Mouse (Mus musculus): ENCODE measurements around the gene Phc3. TPM values are rescaled to one million over a fixed set of nuclear protein-coding genes. Genes with fewer than 3 reads are reported as not detected.
A peak's percentile ranks its signal among the peaks of the same experiment; 100 is the strongest.

Gene Phc3
- polyA plus RNA-seq, 1 experiment from 2014 or later, result 7.4 TPM

DNA sequence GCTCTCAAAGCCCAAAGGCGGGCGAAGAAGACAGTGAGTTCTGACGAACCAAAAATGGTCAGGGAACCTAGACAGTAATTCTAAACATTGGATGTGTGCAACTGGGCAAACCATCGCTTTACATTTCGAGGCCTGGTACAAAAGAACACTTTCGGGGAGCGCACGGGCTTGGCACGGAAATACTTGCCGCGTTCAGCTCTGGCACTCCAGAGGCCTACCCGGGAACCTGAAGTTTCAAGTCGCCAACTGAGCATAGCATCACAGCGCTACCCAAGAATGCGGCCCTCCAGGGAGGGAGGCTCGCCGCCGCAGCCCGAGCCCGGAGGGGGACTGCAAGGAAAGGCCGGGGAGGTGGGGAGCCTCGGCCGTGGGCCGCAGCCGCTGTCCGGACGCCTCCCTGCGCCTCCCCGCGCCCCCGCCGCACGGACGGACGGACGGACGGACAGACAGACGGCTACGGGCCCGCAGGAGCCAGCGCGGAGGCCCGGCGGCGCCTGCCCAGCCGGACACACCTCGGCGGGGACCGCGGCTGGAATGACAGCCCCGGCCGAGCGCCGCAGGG is 603 bp downstream of the Phc3 start:
- Histone ChIP-seq H3K9ac (replicated peaks) (peak overlapping the region; percentile 88), H3K9me3 (no peaks in the 10 kb centered on the region), H3K36me3 (peaks cover 19% of the 10 kb centered on the region), H3K27ac (replicated peaks) (peak overlapping the region; percentile 93), H3K4me1 (peaks cover 14% of the 10 kb centered on the region), H3K4me2 (replicated peaks) (peak overlapping the region; percentile 56), H3K4me3 (peak overlapping the region; percentile 69), H3K27me3 (no peaks in the 10 kb centered on the region)
- peak; percentile 82 for ATAC-seq (replicated peaks)
- WGBS, result under 1% methylated on average over 54 of the region's 54 CpGs

- H3K27me3 ChIP-seq, result no peaks in the 10 kb centered on the region
- no peak overlapping the region for H3K9ac ChIP-seq (replicated peaks)
- no peak overlapping the region for H3K4me3 ChIP-seq
- ATAC-seq (replicated peaks), result no peak
- H3K4me1 ChIP-seq, result peaks cover 14% of the 10 kb centered on the region
- no peak overlapping the region for H3K27ac ChIP-seq (replicated peaks)
- WGBS, result 94% methylated on average over 13 of the region's 13 CpGs
- H3K36me3 ChIP-seq, result peaks cover 39% of the 10 kb centered on the region
- H3K4me2 ChIP-seq (replicated peaks), result no peak overlapping the region
- no peaks in the 10 kb centered on the region for H3K9me3 ChIP-seq
These were observed 3.6 kb downstream of the Phc3 start for GRCm38 (mm10) chr3:30965644-30966043.

- Histone ChIP-seq H3K9ac (replicated peaks) (no peak overlapping the region), H3K36me3 (peaks cover 52% of the 10 kb centered on the region)
- 76% methylated on average over 3 of the region's 3 CpGs for WGBS
These were observed 5.0 kb downstream of the Phc3 start for GRCm38 (mm10) chr3:30964216-30964615.

GRCm38 (mm10) chr3:30963100-30963499 is 6.1 kb downstream of the Phc3 start:
- peaks cover 11% of the 10 kb centered on the region for H3K4me1 ChIP-seq
- H3K4me3 ChIP-seq, result no peak overlapping the region
- WGBS, result 93% methylated on average over 4 of the region's 4 CpGs
- peaks cover 62% of the 10 kb centered on the region for H3K36me3 ChIP-seq
- no peak overlapping the region for H3K27ac ChIP-seq (replicated peaks)
- no peaks in the 10 kb centered on the region for H3K9me3 ChIP-seq
- no peak overlapping the region for H3K9ac ChIP-seq (replicated peaks)
- no peak for ATAC-seq (replicated peaks)
- H3K4me2 ChIP-seq (replicated peaks), result no peak overlapping the region
- no peaks in the 10 kb centered on the region for H3K27me3 ChIP-seq

More at GRCm38 (mm10) chr3:30964216-30964615, 5.0 kb downstream of the Phc3 start:
- H3K4me2 ChIP-seq (replicated peaks), result no peak overlapping the region
- no peak overlapping the region for H3K27ac ChIP-seq (replicated peaks)
- ATAC-seq (replicated peaks), result no peak
- H3K9me3 ChIP-seq, result no peaks in the 10 kb centered on the region
- H3K27me3 ChIP-seq, result no peaks in the 10 kb centered on the region
- no peak overlapping the region for H3K4me3 ChIP-seq
- H3K4me1 ChIP-seq, result peaks cover 13% of the 10 kb centered on the region

DNA sequence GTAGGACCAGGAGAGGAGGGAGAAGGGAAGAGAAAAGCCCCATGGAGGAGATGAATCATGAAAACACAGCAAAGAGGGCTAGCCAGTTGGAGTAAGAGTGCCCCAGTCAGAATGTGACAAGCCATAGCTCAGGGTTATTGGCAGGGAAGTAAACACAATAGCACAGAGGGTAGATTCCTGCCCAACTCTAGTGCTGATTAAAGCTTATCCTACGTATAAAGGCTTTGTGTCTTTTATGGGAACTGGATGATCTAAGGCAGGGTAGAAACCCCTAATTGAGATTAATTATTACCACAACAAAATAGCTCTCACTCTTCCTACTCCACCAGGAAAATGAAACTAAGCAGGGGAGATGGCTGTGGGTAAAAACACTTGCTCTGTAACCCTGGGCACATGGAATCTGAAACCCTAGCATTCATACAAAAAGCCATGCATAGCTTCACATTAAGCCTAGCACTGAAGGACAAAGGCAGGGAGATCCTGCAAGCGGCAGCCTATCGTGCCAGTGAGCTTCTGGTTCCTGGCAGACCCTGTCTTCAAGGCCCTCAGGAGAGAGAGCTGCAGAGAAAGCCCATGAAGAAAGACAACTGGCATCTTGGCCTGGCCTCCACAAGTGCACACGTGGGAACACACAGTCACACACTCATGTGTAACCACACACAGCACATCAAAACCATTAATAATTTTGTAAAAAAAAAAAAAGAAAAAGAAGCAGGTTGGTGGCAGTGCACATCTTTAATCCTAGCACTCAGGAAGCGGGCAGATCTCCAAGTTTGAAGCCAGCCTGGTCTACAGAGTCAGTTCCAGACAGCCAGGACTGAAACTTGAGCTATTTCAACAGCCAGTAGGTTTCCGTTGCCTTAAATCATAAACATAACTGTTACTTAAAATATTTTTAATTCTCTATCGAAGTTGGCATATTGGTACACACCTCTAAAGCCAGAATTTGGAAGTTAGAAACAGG is 9.1 kb downstream of the Phc3 start:
- Histone ChIP-seq H3K9me3 (no peaks in the 10 kb centered on the region), H3K4me2 (replicated peaks) (no peak overlapping the region), H3K27ac (replicated peaks) (peak overlapping the region; percentile 46; the same call in 1 of the 2 replicates), H3K4me3 (no peak overlapping the region), H3K27me3 (no peaks in the 10 kb centered on the region), H3K36me3 (peaks cover 82% of the 10 kb centered on the region), H3K4me1 (peaks cover 4% of the 10 kb centered on the region; the same call in 1 of the 2 replicates), H3K9ac (replicated peaks) (no peak overlapping the region)
- 0 out of 2 replicates have a peak, but pooled peaks have one; percentile 35 for ATAC-seq (replicated peaks)
- 52% methylated on average over 7 of the region's 7 CpGs for WGBS

- peaks cover 80% of the 10 kb centered on the region for H3K36me3 ChIP-seq
- no peak overlapping the region for H3K4me2 ChIP-seq (replicated peaks)
- H3K4me1 ChIP-seq, result peaks cover 4% of the 10 kb centered on the region; the same call in 1 of the 2 replicates
- no peaks in the 10 kb centered on the region for H3K27me3 ChIP-seq
- no peak for ATAC-seq (replicated peaks)
- no peaks in the 10 kb centered on the region for H3K9me3 ChIP-seq
- H3K9ac ChIP-seq (replicated peaks), result no peak overlapping the region
- H3K4me3 ChIP-seq, result no peak overlapping the region
- WGBS, result 92% methylated on average over 2 of the region's 2 CpGs
- H3K27ac ChIP-seq (replicated peaks), result no peak overlapping the region
These were observed 10.5 kb downstream of the Phc3 start for GRCm38 (mm10) chr3:30958709-30959108.

GRCm38 (mm10) chr3:30956327-30956726 is 12.9 kb downstream of the Phc3 start:
- H3K27me3 ChIP-seq, result no peaks in the 10 kb centered on the region
- 99% methylated on average over 6 of the region's 6 CpGs for WGBS
- H3K27ac ChIP-seq (replicated peaks), result no peak overlapping the region
- no peak for ATAC-seq (replicated peaks)
- H3K9me3 ChIP-seq, result no peaks in the 10 kb centered on the region
- H3K4me3 ChIP-seq, result no peak overlapping the region
- no peak overlapping the region for H3K9ac ChIP-seq (replicated peaks)
- peaks cover 69% of the 10 kb centered on the region for H3K36me3 ChIP-seq
- peaks cover 4% of the 10 kb centered on the region; the same call in 1 of the 2 replicates for H3K4me1 ChIP-seq
- H3K4me2 ChIP-seq (replicated peaks), result no peak overlapping the region

GRCm38 (mm10) chr3:30952273-30953070 is 16.7 kb downstream of the Phc3 start:
- WGBS, result 87% methylated on average over 12 of the region's 12 CpGs
- H3K9me3 ChIP-seq, result no peaks in the 10 kb centered on the region
- no peaks in the 10 kb centered on the region for H3K27me3 ChIP-seq
- peaks cover 55% of the 10 kb centered on the region for H3K36me3 ChIP-seq
- no peak for ATAC-seq (replicated peaks)
- H3K9ac ChIP-seq (replicated peaks), result no peak overlapping the region
- no peaks in the 10 kb centered on the region for H3K4me1 ChIP-seq
- no peak overlapping the region for H3K27ac ChIP-seq (replicated peaks)
- no peak overlapping the region for H3K4me3 ChIP-seq
- H3K4me2 ChIP-seq (replicated peaks), result no peak overlapping the region

- Histone ChIP-seq H3K9ac (replicated peaks) (no peak overlapping the region), H3K4me2 (replicated peaks) (no peak overlapping the region), H3K9me3 (no peaks in the 10 kb centered on the region), H3K27ac (replicated peaks) (no peak overlapping the region), H3K4me3 (no peak overlapping the region), H3K36me3 (peaks cover 55% of the 10 kb centered on the region), H3K4me1 (no peaks in the 10 kb centered on the region), H3K27me3 (no peaks in the 10 kb centered on the region)
- no peak for ATAC-seq (replicated peaks)
- 79% methylated on average over 3 of the region's 3 CpGs for WGBS
These were observed 17.6 kb downstream of the Phc3 start for GRCm38 (mm10) chr3:30951652-30952051.

GRCm38 (mm10) chr3:30934384-30934783 is 34.8 kb downstream of the Phc3 start:
- H3K9me3 ChIP-seq, result no peaks in the 10 kb centered on the region
- H3K4me1 ChIP-seq, result no peaks in the 10 kb centered on the region
- no peak overlapping the region for H3K27ac ChIP-seq (replicated peaks)
- ATAC-seq (replicated peaks), result no peak
- H3K4me2 ChIP-seq (replicated peaks), result no peak overlapping the region
- no peak overlapping the region for H3K4me3 ChIP-seq
- H3K27me3 ChIP-seq, result no peaks in the 10 kb centered on the region
- no peak overlapping the region for H3K9ac ChIP-seq (replicated peaks)
- H3K36me3 ChIP-seq, result peaks cover 29% of the 10 kb centered on the region

GRCm38 (mm10) chr3:30929828-30930227 is 39.4 kb downstream of the Phc3 start:
- ATAC-seq (replicated peaks), result no peak
- 39% methylated on average over 3 of the region's 3 CpGs for WGBS
- H3K36me3 ChIP-seq, result peaks cover 31% of the 10 kb centered on the region
- no peak overlapping the region for H3K27ac ChIP-seq (replicated peaks)
- H3K4me1 ChIP-seq, result no peaks in the 10 kb centered on the region
- no peak overlapping the region for H3K9ac ChIP-seq (replicated peaks)
- no peaks in the 10 kb centered on the region for H3K9me3 ChIP-seq
- H3K27me3 ChIP-seq, result no peaks in the 10 kb centered on the region
- no peak overlapping the region for H3K4me3 ChIP-seq
- H3K4me2 ChIP-seq (replicated peaks), result no peak overlapping the region

GRCm38 (mm10) chr3:30927664-30928063 is 41.6 kb downstream of the Phc3 start:
- no peak for ATAC-seq (replicated peaks)
- H3K27me3 ChIP-seq, result no peaks in the 10 kb centered on the region
- no peak overlapping the region for H3K27ac ChIP-seq (replicated peaks)
- H3K9me3 ChIP-seq, result no peaks in the 10 kb centered on the region
- peaks cover 31% of the 10 kb centered on the region for H3K36me3 ChIP-seq
- no peak overlapping the region for H3K4me3 ChIP-seq
- H3K9ac ChIP-seq (replicated peaks), result no peak overlapping the region
- H3K4me1 ChIP-seq, result no peaks in the 10 kb centered on the region
- no peak overlapping the region for H3K4me2 ChIP-seq (replicated peaks)
- 98% methylated on average over 3 of the region's 3 CpGs for WGBS

All from forebrain, embryonic 15.5 days (tissue).